Mouse (Mus musculus) liver, postnatal 0 days (tissue): ENCODE results near the gene Osbpl8.

ENCODE experiments used
- CTCF ChIP-seq: sonication (generic); IDR thresholded peaks from 2 replicates; pipeline ENCODE4 v1.5.1; 2016; ENCODE audit warnings: antibody characterized with exemption, low read depth
- EP300 ChIP-seq: IDR thresholded peaks from 2 replicates; pipeline ENCODE4 v1.6.1; 2016; ENCODE audit warnings: antibody characterized with exemption, low read depth, mild to moderate bottlenecking

GRCm38 (mm10) chr10:111156394-111157190 is 8.0 kb upstream of the Osbpl8 start:
- TF ChIP-seq EP300 (no peak), CTCF (no peak)
